Mouse (Mus musculus) stomach, postnatal 0 days (tissue): ENCODE results near the gene Ubxn1.

ENCODE experiments used
- CTCF ChIP-seq: IDR thresholded peaks from 2 replicates; pipeline ENCODE4 v1.5.1; 2016; ENCODE audit warnings: antibody characterized with exemption, low read depth, mild to moderate bottlenecking, moderate library complexity
- EP300 ChIP-seq: optimal IDR thresholded peaks from 2 replicates; pipeline ENCODE3; 2016; ENCODE audit warnings: antibody characterized with exemption

DNA sequence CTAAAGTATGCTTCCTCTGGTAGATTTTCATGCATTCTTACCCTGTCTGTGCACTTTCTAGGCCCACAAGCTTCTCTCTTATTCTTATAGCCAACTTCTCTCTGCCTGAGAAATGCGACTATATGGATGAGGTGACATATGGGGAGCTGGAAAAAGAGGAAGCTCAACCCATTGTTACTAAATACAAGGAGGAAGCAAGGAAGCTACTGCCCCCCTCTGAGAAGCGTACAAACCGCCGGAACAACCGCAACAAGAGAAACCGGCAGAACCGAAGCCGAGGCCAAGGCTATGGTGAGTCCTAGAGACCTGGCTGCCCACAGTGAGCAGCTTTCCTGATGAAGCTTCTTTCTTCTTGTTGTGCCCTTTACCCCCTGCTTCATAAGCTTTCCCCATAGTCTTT is 41.6 kb upstream of the Ubxn1 start, which contains the start of gene AC129217.1:
- TF ChIP-seq CTCF (no peak), EP300 (no peak)
